Mouse (Mus musculus) lung, embryonic 15.5 days (tissue): ENCODE results near the gene Fus. TPM values are rescaled to one million over a fixed set of nuclear protein-coding genes. Genes with fewer than 3 reads are reported as not detected.
A peak's percentile ranks its signal among the peaks of the same experiment; 100 is the strongest.

Source experiments
- ATAC-seq: fragments of 200-750 bp; cut with Nextera tagmentation; 2 replicates; pipeline ENCODE4 v1.8.0; 2017; ENCODE audit warnings: moderate number of reproducible peaks, borderline replicate concordance; ENCODE audit not compliant: low FRiP score, low TSS enrichment; ENCODE audit errors: extremely low read depth
- H3K27ac ChIP-seq: fragments of 300-500 bp; sonication (generic); 2 replicates; pipeline ENCODE4 v1.5.1; 2015; ENCODE audit warnings: moderate library complexity, mild to moderate bottlenecking, inconsistent platforms
- H3K27me3 ChIP-seq: fragments of 300-500 bp; sonication (generic); 2 replicates; pipeline ENCODE4 v1.6.1; 2015; ENCODE audit warnings: inconsistent platforms
- H3K36me3 ChIP-seq: fragments of 300-500 bp; sonication (generic); 2 replicates; pipeline ENCODE4 v1.6.1; 2015; ENCODE audit warnings: inconsistent platforms
- H3K4me1 ChIP-seq: fragments of 300-500 bp; sonication (generic); 2 replicates; pipeline ENCODE4 v1.6.1; 2015; ENCODE audit warnings: inconsistent platforms
- H3K4me2 ChIP-seq: fragments of 300-500 bp; sonication (generic); 2 replicates; pipeline ENCODE4 v1.6.1; 2015; ENCODE audit warnings: inconsistent platforms, mild to moderate bottlenecking, moderate library complexity
- H3K4me3 ChIP-seq: fragments of 300-500 bp; sonication (generic); 2 replicates; pipeline ENCODE4 v1.5.1; 2015; ENCODE audit warnings: mild to moderate bottlenecking, inconsistent platforms
- H3K9ac ChIP-seq: fragments of 300-500 bp; sonication (generic); 2 replicates; pipeline ENCODE4 v1.6.1; 2015; ENCODE audit warnings: inconsistent platforms
- H3K9me3 ChIP-seq: fragments of 300-500 bp; sonication (generic); 2 replicates; pipeline ENCODE4 v1.6.1; 2016; ENCODE audit warnings: inconsistent platforms
- WGBS: fragments of 180-500 bp; shearing (Covaris S2); methylation state at CpG from one replicate; pipeline ENCODE4 v1.1.7; 2015; 5-methylcytosine and 5-hydroxymethylcytosine counted together
- polyA plus RNA-seq: library from polyadenylated mRNA; unstranded; fragments of >200 nt; fragmentation: Nextera tagmentation; extraction: Ambion mirVana; gene quantifications from 2 replicates; pipeline ENCODE4 v1.2.1, GENCODE M21; 2015

Gene Fus
- polyA plus RNA-seq, result 428 and 443 TPM in 2 replicates

DNA sequence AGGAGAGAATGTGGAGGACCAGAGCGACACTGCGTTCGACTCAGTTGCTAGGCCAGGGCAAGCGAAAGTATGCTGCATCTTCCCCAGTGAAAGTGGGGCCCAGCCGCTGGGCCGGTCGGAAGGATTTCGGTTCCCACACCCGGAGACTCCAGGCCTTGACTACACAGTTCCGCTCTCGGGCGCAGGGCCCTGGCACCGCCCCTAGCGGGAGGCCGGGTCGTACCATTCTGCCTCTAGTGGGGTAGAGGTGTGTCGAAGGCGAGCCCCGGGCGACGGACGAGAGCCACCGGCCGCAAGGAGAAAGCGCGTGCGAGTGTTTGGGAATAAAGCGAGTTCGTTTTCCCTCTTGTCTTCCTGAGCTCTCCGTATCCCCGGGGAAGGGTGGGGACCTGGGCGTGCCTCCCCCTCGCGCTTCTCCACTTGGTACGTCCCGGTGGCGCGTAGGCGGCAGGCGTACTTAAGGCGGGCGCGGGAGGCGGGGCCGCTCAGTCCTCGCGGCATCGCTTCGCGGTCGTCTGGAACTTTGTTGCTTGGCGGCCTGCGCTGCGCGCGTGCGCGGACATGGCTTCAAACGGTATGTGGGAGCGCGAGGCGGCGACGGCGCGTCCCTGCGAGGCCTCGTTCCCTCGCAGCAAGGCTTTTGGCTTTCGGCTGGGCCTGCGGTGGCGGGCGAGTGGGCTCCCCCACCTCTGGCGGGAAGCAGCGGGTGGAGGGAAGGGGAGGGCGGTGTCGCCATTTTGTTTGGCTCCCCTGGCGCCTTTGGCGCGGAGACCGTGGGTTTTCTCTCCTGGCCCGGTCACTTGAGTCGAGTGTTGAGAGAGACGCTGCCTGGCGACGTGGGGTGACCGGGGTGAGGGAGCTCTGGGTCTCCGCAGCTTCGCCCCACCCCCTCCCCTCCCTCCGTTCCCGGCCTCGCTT lies at the start of gene Fus:
Fus (plus strand) TSS at position 454 of the 918 bp plus-strand sequence.
- no peaks in the 10 kb centered on the region for H3K27me3 ChIP-seq
- H3K27ac ChIP-seq, result peak within 1 kb of the TSS; percentile 96
- peak within 1 kb of the TSS; percentile 78 for H3K4me2 ChIP-seq
- peak; percentile 95 for ATAC-seq
- H3K4me3 ChIP-seq, result peak within 1 kb of the TSS; percentile 75
- 0% methylated on average over 83 of the region's 92 CpGs for WGBS
- no peaks in the 10 kb centered on the region for H3K9me3 ChIP-seq
- H3K36me3 ChIP-seq, result peaks cover 26% of the 10 kb centered on the region
- H3K4me1 ChIP-seq, result peaks cover 24% of the 10 kb centered on the region
- peak within 1 kb of the TSS; percentile 97 for H3K9ac ChIP-seq

DNA sequence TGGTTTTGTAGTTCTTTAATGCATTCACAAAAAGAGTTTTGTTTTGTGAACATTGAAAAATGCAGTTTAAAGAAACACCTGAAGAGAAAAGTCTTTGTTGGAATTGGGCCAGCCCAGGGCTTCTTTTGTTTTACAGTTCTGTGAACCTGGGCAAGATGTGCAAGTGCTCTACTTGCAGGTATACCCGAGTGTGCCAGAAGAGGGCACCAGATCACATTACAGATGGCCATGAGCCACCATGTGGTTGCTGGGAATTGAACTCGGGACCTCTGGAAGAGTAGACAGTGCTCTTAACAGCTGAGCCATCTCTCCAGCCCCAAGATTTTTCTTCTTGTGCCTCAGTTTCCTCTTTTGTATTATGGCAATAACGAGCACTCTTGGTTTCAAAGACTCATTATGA lies 49.1 kb upstream of the Fus start:
- H3K36me3 ChIP-seq, result peaks cover 43% of the 10 kb centered on the region
- H3K27ac ChIP-seq, result no peak overlapping the region
- H3K27me3 ChIP-seq, result no peaks in the 10 kb centered on the region
- no peak overlapping the region for H3K4me2 ChIP-seq
- no peak for ATAC-seq
- no peak overlapping the region for H3K4me3 ChIP-seq
- 52% methylated on average over 3 of the region's 3 CpGs for WGBS
- H3K9me3 ChIP-seq, result no peaks in the 10 kb centered on the region
- H3K9ac ChIP-seq, result no peak overlapping the region
- peaks cover 12% of the 10 kb centered on the region for H3K4me1 ChIP-seq

DNA sequence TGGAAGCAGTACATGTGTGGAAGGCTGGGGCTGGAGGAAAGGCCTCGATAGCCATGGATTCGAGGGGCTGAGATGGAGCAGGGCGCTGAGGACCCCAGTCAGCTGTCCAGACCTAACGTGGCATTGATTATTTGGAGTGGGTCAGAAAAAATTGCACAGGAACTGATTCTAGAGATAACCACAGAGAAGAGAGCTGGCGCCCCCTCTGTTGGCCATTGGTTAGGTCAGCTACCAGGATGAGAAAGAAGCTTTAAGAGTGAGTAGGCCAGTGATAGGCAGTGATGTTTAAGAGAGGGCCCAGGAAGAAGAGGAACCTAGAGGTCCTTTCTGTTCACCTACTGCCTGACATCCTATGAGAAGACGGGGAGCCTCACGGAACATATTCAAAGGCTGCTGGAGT lies 48.0 kb upstream of the Fus start:
- Histone ChIP-seq H3K27me3 (no peaks in the 10 kb centered on the region), H3K36me3 (peaks cover 46% of the 10 kb centered on the region), H3K9ac (no peak overlapping the region), H3K4me3 (no peak overlapping the region), H3K4me2 (no peak overlapping the region), H3K9me3 (no peaks in the 10 kb centered on the region), H3K4me1 (peaks cover 19% of the 10 kb centered on the region), H3K27ac (no peak overlapping the region)
- no peak for ATAC-seq
- WGBS, result 71% methylated on average over 7 of the region's 7 CpGs

DNA sequence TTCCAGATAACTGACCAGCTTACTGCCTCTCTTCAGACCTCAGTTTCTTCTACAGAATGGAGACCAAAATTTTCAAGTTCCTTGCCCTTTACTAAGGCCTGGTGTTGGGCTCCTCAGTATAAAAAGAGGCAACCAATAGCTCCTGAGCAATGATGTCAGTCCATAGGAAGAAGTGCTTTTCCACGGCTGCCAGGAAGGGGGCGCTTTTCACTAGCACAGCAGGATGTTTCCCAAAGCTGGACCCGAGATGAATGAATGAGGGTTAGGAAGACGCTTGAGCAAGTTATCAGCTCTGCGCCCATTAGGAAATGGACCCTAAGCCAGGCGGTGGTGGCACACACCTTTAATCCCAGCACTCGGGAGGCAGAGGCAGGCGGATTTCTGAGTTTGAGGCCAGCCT lies 45.7 kb upstream of the Fus start:
- H3K36me3 ChIP-seq, result peaks cover 50% of the 10 kb centered on the region
- no peak overlapping the region for H3K4me2 ChIP-seq
- WGBS, result 64% methylated on average over 8 of the region's 8 CpGs
- no peak overlapping the region for H3K9ac ChIP-seq
- no peak for ATAC-seq
- H3K27me3 ChIP-seq, result no peaks in the 10 kb centered on the region
- no peaks in the 10 kb centered on the region for H3K9me3 ChIP-seq
- no peak overlapping the region for H3K4me3 ChIP-seq
- peaks cover 38% of the 10 kb centered on the region for H3K4me1 ChIP-seq
- H3K27ac ChIP-seq, result no peak overlapping the region

DNA sequence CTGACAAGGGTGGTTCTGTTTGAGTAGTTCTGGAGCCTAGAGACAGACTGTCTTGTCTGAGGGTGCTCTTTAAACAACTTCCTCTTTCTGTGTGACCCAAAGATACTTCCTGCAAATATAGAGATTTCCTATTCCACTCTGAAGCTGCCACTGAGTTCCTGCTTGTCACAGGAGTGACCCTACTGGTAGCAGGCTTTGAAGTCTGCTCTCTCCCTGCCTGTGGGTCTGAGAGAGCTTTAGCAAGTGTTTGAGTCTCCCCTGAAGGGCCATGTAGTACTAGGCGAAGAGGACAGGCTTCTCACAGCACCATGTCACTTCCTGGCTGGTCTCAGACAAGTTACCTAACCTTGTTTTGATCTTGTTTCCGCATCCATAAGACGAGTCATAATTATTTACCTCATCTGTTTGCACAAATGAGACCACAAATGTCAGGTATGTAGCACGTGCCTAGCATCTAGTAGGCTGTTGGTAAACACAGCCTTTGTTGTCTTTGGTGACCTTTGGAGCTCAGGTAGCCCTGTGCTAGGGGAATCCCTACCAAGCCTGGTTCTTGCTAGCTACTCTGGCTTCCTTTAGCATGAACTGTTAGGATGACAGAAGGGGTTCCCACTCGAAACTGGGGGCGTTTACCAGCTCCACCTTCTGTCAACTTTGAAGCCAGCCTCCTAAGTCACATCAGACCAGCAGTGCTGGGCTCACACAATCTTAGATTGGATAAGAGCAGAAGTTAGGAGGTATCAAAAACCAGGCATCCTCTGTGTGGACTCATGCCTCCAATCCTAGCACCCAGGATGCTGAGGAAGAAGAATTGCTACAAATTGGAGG lies 44.6 kb upstream of the Fus start:
- ATAC-seq, result no peak
- WGBS, result 55% methylated on average over 6 of the region's 6 CpGs
- Histone ChIP-seq H3K27ac (peak overlapping the region; percentile 49), H3K27me3 (no peaks in the 10 kb centered on the region), H3K36me3 (peaks cover 47% of the 10 kb centered on the region), H3K4me2 (no peak overlapping the region), H3K4me3 (no peak overlapping the region), H3K9ac (no peak overlapping the region), H3K4me1 (peaks cover 48% of the 10 kb centered on the region), H3K9me3 (no peaks in the 10 kb centered on the region)

DNA sequence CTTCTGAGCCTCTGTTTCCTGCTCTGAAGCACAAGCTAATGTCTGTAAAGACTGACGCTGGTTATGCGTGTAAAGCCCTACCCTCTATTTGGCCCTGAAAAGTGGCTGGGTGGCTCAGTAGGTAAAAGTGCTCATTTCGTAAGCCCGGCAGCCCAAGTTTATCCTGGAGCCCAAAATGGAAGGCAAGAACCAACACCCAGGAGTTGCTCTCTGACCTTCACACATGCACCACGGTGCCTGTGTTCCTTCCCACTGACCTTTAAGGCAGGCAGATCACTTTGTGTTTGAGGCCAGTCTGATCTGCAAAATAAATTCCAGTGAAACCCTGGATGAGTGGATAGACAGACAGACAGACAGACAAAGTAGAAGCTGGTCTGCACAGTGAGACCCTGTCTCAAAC lies 43.5 kb upstream of the Fus start:
- Histone ChIP-seq H3K9ac (0 out of 2 replicates have a peak overlapping the region, but pooled peaks have one; percentile 10), H3K4me1 (peaks cover 48% of the 10 kb centered on the region), H3K4me3 (no peak overlapping the region), H3K9me3 (no peaks in the 10 kb centered on the region), H3K36me3 (peaks cover 39% of the 10 kb centered on the region), H3K4me2 (0 out of 2 replicates have a peak overlapping the region, but pooled peaks have one; percentile 4), H3K27me3 (0 out of 2 replicates have a peak, but pooled peaks cover 3% of the 10 kb centered on the region), H3K27ac (peak overlapping the region; percentile 76)
- no peak for ATAC-seq
- 76% methylated on average over 5 of the region's 5 CpGs for WGBS

DNA sequence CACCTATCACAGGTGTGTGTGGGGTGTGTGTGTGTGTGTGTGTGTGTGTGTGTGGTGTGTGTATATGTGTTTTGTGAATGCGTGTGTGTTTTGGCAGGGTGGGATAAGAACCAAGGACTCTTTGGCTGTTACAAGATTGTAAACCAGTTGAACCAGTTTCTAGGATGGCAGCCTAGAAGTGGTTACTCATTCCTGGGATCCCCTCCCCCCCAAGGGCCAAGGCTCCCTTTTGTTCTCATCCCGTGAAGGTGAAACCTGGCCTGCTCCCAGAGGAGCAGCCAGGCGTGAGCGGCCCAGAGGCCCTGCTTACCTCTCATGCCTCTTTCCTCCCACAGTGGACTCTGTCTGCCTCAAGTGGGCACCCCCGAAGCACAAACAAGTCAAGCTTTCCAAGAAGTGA lies 42.0 kb upstream of the Fus start:
- ATAC-seq, result peak; percentile 77
- peak overlapping the region; percentile 96 for H3K27ac ChIP-seq
- peak overlapping the region; percentile 5; the same call in 1 of the 2 replicates for H3K4me3 ChIP-seq
- H3K9ac ChIP-seq, result no peak overlapping the region
- H3K4me1 ChIP-seq, result peaks cover 50% of the 10 kb centered on the region
- H3K4me2 ChIP-seq, result peak overlapping the region; percentile 27
- peaks cover 16% of the 10 kb centered on the region for H3K27me3 ChIP-seq
- no peaks in the 10 kb centered on the region for H3K9me3 ChIP-seq
- WGBS, result 47% methylated on average over 5 of the region's 5 CpGs
- peaks cover 39% of the 10 kb centered on the region for H3K36me3 ChIP-seq

DNA sequence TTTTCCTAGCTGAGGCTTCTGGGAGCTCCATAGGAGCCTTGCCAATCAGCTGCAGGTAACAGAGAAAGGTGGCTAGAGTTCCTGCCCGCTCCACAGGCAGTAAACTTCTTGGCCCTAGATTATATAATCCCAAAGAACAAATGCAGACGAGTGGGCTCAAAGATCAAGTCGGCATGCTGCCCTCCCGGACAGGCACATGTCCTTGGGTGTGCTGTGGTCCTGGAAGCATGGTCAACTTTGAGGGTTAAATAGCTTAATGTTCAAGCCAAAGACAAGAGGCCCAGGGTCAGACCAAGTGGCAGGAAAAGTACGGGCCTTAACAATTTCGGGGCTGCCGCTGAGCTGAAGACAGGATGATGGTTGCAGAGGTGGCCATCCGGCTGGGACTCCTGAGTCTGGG lies 41.2 kb upstream of the Fus start:
- Histone ChIP-seq H3K9me3 (no peaks in the 10 kb centered on the region), H3K4me2 (peak overlapping the region; percentile 50; the same call in 1 of the 2 replicates), H3K4me1 (peaks cover 58% of the 10 kb centered on the region), H3K27ac (peak overlapping the region; percentile 96), H3K9ac (no peak overlapping the region), H3K4me3 (peak overlapping the region; percentile 5; the same call in 1 of the 2 replicates), H3K36me3 (peaks cover 33% of the 10 kb centered on the region), H3K27me3 (peaks cover 20% of the 10 kb centered on the region)
- WGBS, result 70% methylated on average over 8 of the region's 8 CpGs
- ATAC-seq, result no peak

DNA sequence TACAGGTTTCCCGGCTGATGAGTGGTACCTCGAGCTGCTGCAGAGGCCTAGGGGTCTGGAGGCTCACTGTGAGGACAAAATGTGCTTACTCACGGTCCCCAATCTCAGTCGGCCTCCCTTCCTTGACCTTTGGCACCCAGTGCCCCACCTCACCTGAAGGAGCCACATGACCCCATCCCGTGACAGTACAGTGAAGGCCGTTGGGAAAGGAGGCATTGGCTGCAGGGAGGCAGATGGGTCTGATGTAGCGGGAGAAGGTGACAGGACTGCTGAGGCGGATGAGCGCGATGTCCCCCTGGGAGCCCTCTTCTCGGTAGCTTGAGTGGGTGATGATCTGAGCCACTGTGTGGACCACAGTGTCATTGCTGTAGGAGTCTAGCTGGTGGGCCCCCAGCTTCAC lies 40.4 kb upstream of the Fus start:
- peaks cover 66% of the 10 kb centered on the region for H3K4me1 ChIP-seq
- no peak overlapping the region for H3K4me3 ChIP-seq
- ATAC-seq, result no peak
- H3K9ac ChIP-seq, result peak overlapping the region; percentile 13; the same call in 1 of the 2 replicates
- no peaks in the 10 kb centered on the region for H3K9me3 ChIP-seq
- 76% methylated on average over 11 of the region's 11 CpGs for WGBS
- H3K27ac ChIP-seq, result peak overlapping the region; percentile 96
- peaks cover 33% of the 10 kb centered on the region for H3K36me3 ChIP-seq
- peaks cover 20% of the 10 kb centered on the region for H3K27me3 ChIP-seq
- peak overlapping the region; percentile 50 for H3K4me2 ChIP-seq

DNA sequence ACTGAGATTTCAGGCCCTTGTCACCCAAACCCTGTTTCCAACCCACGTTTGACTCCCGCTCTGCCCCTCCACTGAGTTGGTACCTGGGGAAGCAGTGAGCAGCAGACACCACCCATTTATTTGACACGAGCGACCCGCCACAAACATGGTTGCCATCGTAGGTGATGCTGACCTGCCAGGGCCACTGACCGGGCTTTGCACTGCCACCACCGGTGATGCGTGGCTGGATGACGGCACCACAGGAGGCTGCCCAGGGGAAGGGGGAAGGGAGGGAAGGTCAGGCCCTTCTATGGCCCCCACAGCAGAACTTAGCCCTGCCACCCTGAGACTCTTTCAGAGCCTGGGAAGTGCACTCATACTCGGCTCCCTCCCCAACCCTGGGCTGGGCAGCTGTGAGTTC lies 39.5 kb upstream of the Fus start:
- Histone ChIP-seq H3K4me1 (peaks cover 69% of the 10 kb centered on the region), H3K4me3 (peak overlapping the region; percentile 49), H3K4me2 (peak overlapping the region; percentile 50), H3K9ac (peak overlapping the region; percentile 29; the same call in 1 of the 2 replicates), H3K9me3 (no peaks in the 10 kb centered on the region), H3K27me3 (peaks cover 20% of the 10 kb centered on the region), H3K36me3 (peaks cover 30% of the 10 kb centered on the region), H3K27ac (peak overlapping the region; percentile 96)
- ATAC-seq, result no peak
- WGBS, result 77% methylated on average over 11 of the region's 11 CpGs

DNA sequence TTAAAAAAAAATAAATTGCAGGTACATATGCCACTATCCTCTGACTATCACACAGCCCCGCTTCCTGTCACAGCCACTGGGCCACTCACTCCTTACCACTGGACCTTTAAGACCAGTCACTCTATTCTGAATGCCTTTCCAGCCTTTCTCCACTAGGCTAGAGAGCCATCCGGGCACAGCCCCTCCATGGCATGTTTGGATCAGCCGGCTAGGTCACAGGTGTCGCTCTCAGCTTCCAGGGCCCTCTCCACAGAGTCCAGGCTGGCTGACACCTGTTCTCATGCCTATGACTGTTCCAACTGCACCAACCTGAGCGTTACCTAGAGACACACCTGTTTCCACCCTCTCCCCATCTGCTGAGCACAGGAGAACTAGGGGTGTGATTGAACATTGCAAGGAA lies 38.7 kb upstream of the Fus start:
- H3K9me3 ChIP-seq, result no peaks in the 10 kb centered on the region
- peaks cover 67% of the 10 kb centered on the region for H3K4me1 ChIP-seq
- peak overlapping the region; percentile 49 for H3K4me3 ChIP-seq
- H3K9ac ChIP-seq, result peak overlapping the region; percentile 59
- no peak for ATAC-seq
- peaks cover 20% of the 10 kb centered on the region for H3K27me3 ChIP-seq
- WGBS, result 26% methylated on average over 5 of the region's 5 CpGs
- H3K27ac ChIP-seq, result peak overlapping the region; percentile 96
- H3K36me3 ChIP-seq, result peaks cover 26% of the 10 kb centered on the region; the same call in 1 of the 2 replicates
- peak overlapping the region; percentile 50 for H3K4me2 ChIP-seq
